Mouse (Mus musculus): Measurements from ENCODE around the gene Rad51c.

DNA sequence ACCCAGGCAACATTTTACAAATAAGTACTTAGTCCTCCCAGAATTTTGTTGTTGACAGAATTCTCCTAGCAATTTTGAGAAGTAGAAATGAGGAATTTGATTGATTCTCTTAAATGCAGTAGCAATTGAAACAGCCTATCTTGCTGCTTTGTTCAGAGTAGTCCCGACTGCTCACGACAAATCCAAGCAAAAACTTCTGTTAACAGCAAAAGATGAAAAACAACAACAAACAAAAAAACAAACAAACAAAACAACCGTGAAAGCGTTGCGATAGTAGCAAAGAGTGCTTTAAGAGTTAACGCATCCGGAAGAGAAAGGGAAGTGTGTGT is 21.3 kb upstream of the Rad51c start:
- no peak for TF ChIP-seq CTCF (IDR thresholded peaks at IDR 0.05; ENCODE audit: low read depth, low read length)
- TF ChIP-seq GATA1 (IDR thresholded peaks at IDR 0.05; ENCODE audit: borderline replicate concordance, low read length), result no peak
- no peak for TF ChIP-seq GATA2 (IDR thresholded peaks at IDR 0.05; ENCODE audit: borderline replicate concordance, low read depth, low read length)
- no peak for TF ChIP-seq POLR2AphosphoS5 (IDR thresholded peaks at IDR 0.05; ENCODE audit: insufficient replicate concordance, low read depth, low read length)
- no peak for TF ChIP-seq TAL1 (conservative IDR thresholded peaks at IDR 0.05; ENCODE audit: low read depth, low read length)
